Mouse (Mus musculus): ENCODE data around the gene Gprc6a.

Gprc6a gene

DNA sequence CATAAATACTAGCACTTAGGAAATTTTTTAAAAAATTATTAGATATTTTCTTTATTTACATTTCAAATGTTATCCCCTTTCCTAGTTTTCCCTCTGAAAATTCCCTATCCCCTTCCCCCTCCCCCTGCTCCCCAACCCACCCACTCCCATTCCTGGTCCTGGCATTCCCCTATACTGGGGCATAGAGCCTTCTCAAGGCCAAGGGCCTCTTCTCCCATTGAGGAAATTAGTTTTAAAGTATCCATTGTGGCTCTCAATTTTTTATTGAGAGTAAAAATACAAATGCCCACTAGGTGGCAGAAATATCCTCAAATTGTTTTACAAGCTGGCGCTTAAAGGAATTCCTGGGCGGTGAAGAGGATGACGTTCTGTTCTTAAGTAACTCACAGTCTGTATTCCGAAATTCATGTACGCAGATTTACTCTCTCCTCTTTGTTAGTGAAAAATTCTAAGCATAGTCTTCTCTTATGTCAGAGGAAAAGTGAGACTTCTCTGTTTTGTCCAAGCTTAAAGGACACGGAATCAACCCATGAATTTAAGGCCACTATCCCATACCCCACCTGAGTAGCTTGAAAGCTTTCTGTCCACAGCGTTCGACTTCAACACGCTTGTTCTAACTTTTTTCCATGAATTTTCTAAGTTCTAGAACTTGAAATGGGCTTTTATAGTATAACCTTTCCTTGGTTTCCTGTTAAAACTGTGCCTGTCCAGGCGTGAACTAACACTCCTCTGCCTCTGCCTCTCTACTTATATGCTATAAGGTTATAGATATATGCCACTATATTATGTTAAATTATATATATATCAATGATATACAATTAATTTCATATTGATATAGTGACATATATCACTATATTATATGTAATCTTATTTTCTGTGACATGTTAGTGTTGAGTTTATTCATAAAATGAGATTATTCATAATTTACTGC is 36.0 kb downstream of the Gprc6a start:
- POLR2A ChIA-PET = interaction anchor here in 1 of 4 experiments (0.6 kb wide), 1 partner anchor 424 kb away, joined by 3 read pairs; no protein-coding TSS in a partner anchor
- CTCF ChIA-PET = interaction anchor here in 2 of 4 experiments (0.7 to 1.2 kb wide), 4 partner anchors 62 to 1240 kb away, joined by 3 to 4 read pairs (median 4); partner anchors contain the start of gene Rfx6 (in 1 of the 2)

DNA sequence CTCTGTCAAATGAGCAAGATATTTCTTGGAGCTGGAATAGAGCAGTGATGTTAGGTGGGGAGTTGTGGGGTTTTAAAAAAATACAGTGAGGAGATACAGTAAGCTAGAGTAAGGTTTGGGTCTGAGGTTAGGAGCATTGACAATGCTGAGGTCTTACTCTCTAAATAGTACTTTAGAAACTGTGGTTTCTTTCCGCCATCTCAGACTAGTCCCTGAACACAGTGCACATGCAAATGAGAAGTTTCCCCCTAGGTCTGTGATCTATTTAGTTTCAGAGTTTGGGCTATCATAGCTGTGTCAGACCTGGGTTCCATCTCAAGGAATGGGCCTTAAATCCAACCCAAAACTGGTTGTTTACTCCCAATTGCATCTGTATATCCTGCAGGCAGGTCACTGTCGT is 39.7 kb downstream of the Gprc6a start:
- CTCF ChIA-PET = no interaction called here
- POLR2A ChIA-PET = no interaction called here

DNA sequence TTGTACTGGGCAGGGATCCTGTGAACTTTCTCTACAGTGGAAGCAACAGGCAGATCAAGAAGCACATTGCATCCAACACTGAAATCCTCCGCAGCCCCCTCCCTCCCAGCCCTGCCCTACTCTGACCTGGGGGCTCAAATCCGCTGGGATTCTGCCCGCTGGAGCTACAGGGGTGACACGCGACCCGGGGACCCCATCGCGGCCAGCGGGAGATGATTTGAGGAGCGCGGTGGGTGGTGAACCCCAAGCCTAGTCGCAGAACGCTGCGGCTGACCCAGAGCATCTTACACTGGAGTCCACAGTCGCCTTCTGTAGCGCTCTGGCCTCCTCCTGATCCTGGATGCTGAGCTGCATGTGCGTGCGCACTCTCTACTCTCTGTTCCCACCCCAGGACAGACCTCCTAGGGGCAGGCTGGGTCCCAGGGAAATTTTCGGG is 41.1 kb downstream of the Gprc6a start, which contains the start of gene Fam162b:
TSS of gene Fam162b (minus strand) at position 379 of the 436 bp plus-strand sequence.
- ChIA-PET CTCF (interaction anchor here in 1 of 4 experiments (0.6 kb wide), 1 partner anchor 202 kb away, joined by 5 read pairs; no protein-coding TSS in a partner anchor), POLR2A (interaction anchor here in 1 of 4 experiments (0.6 kb wide), 1 partner anchor 37 kb away, joined by 3 read pairs; no protein-coding TSS in a partner anchor)

DNA sequence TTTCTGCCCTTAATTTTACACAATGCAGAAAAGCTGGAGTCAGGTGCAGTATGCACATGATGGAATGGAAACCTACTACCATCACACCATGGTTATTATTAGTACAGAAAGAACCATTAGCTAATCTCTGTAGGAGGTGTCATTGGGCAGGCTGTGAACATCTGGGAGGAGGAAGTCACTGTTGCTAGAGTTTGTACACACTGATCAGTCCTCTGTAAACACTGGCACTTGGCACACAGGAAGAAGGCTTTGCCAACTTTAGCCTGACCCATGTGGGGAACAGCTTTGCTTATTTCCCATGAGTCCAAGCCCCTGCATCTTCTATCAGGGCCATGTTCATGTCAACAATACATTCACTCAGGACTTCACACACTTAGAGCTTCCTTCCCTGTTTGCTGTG is 46.3 kb downstream of the Gprc6a start:
- ChIA-PET POLR2A (interaction anchor here in 1 of 4 experiments (0.5 kb wide), 1 partner anchor 1028 kb away, joined by 5 read pairs; no protein-coding TSS in a partner anchor), CTCF (no interaction called here)

DNA sequence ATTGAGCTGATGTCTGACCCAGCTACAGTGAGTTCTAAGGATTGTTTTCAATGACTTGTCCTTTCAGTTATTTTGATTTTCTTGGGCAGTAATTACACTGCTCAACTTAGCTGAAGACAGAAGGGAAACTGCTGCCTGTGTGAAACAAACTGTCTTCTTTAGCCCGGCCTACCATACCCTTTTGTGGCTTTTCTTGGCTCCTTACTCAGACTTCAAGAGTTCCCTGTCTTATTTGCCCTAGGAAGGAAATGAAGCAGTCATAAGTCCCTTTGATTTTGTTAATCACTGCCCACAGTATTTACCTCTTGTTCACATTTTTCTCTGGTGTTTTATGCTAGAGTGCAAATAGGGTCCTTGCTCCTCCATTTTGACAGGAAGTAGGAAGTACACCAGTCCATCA is 46.9 kb downstream of the Gprc6a start:
- CTCF ChIA-PET = no interaction called here
- POLR2A ChIA-PET = no interaction called here

DNA sequence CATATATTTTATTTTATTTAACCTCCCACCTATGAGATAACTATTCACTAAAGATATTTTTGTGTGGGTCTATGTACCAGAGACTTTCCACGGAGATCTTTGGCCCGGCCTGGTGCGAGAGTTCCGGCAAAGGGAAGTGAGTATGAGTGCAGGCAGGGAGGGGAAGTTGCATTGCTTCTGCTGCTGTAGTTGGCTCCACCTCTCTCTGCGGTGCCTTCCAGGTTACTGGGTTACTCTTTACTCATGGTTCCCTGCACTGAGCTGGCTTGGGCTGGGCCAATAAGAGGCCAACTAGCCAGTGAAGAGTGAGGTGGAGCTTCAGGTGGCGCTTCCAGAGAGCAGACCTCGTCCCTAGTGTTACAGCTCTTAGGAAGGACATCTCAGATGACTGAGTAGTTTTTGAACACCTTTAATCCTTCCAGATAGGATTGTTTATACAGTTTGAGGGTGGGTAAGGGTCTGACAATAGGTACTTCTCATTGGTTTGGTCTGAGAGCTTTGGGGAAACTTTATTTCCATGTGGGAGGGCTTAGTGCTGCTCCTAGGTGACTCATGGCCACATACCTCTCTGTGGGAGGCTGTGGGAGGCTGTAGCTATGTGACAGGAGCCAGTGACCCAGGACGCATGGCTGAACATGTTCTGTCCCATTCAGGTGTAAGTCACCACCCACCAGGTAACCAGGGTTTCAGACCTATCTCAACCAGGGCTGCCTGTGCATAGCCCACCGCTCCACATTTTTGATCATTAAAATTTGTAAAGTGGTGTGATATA is 59.9 kb downstream of the Gprc6a start:
- POLR2A ChIA-PET = no interaction called here
- CTCF ChIA-PET = no interaction called here
